Mouse (Mus musculus): ENCODE data around the gene Tspyl1. TPM values are rescaled to one million over a fixed set of nuclear protein-coding genes. Genes with fewer than 3 reads are reported as not detected.
A peak's percentile ranks its signal among the peaks of the same experiment; 100 is the strongest.

Tspyl1 gene
- polyA plus RNA-seq, 1 experiment from 2014 or later = 138 TPM

DNA sequence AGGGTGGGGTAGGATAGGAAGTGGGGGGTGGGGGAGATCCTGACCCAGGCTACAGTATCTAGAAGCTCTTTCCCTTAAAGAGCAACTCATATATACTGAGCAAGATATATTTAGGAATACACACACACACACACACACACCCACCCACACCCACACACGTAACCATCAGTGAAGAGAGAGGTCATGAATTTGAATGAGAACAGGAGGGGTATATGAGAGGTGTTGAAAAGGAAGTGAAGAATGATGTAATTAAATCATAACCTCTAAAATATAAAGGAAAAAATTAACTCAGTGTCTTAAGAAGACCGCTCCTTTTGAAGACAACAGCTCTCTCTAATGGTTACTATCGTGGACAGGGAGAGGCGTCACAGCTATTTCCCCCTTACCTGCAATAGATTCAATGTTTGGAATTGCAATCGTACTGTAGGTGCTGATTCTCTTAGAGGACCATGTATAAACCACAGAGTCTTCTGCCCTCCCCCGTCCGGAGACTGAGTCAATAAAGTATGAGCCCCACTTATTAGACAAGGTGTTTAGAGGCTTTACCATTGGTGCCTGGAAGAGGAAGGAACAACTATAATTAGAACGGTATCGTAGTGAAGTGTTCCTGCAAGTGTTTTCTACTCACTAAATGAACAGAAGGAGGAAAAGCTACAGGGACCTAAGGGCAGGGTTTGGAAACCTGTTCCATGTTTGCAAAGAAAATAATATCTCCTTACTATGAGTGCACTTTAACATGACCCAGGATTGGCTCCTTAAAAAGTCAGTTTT is 28.1 kb downstream of the Tspyl1 start:
- Histone ChIP-seq H3K4me1 (no peaks in the 10 kb centered on the region), H3K36me3 (no peaks in the 10 kb centered on the region), H3K4me3 (no peak overlapping the region), H3K9ac (no peak overlapping the region), H3K9me3 (no peaks in the 10 kb centered on the region), H3K4me2 (replicated peaks) (no peak overlapping the region), H3K27me3 (replicated peaks) (no peaks in the 10 kb centered on the region), H3K27ac (no peak overlapping the region)
- ATAC-seq (ENCODE audit: low FRiP score, low read depth) = no peak
- WGBS = 95% methylated on average over 9 of the region's 9 CpGs

DNA sequence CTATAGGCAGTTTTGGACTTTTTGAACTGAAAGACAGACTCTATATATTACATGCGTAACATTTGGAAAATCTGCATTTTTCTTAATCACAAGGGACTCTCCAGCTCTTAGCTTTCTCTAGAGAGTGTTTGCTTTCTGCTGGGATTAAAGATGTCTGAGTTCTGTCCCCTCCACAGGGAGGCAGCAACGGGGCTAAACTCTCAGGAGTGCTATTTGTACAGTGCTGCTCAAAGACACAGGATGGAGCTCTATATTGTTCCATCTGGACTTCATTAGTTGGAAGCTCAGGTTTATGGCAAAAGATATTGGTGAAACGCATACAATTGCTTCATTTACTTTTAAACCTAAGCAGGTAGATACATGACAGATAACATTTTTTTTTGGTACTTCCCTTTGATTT is 30.5 kb downstream of the Tspyl1 start:
- Histone ChIP-seq H3K9me3 (no peaks in the 10 kb centered on the region), H3K27ac (no peak overlapping the region), H3K4me2 (replicated peaks) (no peak overlapping the region), H3K4me3 (no peak overlapping the region), H3K36me3 (no peaks in the 10 kb centered on the region), H3K9ac (no peak overlapping the region), H3K4me1 (peaks cover 22% of the 10 kb centered on the region), H3K27me3 (replicated peaks) (no peaks in the 10 kb centered on the region)
- 67% methylated on average over 3 of the region's 3 CpGs for WGBS
- no peak for ATAC-seq (ENCODE audit: low FRiP score, low read depth)

DNA sequence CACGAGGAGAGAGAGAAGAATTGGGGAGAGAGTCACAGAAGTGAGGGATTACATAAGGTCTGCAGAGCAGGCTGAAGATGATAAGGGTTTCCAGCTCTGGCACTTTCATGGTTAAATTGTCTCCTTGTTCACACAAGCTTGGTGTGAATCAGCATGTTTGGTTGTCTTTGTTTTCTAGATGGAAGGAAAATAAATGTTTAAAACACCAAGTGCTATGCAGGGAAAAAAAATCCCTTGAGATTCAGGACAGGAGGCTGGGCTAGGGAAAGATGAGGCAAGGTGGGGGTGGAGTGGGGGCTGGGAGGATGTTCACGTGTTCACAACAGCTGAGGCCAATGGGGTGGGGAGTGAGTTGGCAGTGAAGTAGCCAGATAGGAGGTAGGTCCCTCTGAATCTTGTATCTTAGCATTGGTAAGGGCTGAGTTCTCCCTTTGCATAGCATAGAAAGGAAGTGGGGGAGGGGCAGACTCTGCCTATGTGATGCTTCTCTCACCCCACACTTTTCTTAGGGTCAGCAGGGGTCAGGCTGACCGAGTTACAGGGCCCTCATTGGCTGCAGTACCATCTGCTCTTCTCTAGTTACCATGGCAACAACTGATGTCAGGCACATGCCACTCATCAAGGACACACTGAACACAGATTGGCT is 34.7 kb downstream of the Tspyl1 start:
- no peaks in the 10 kb centered on the region for H3K9me3 ChIP-seq
- H3K4me3 ChIP-seq = no peak overlapping the region
- peak overlapping the region; percentile 46 for H3K4me2 ChIP-seq (replicated peaks)
- ATAC-seq (ENCODE audit: low FRiP score, low read depth) = peak; percentile 94
- H3K27ac ChIP-seq = peak overlapping the region; percentile 55; the same call in 1 of the 2 replicates
- H3K27me3 ChIP-seq (replicated peaks) = no peaks in the 10 kb centered on the region
- H3K4me1 ChIP-seq = peaks cover 23% of the 10 kb centered on the region
- no peak overlapping the region for H3K9ac ChIP-seq
- 3% methylated on average over 3 of the region's 3 CpGs for WGBS
- H3K36me3 ChIP-seq = no peaks in the 10 kb centered on the region

DNA sequence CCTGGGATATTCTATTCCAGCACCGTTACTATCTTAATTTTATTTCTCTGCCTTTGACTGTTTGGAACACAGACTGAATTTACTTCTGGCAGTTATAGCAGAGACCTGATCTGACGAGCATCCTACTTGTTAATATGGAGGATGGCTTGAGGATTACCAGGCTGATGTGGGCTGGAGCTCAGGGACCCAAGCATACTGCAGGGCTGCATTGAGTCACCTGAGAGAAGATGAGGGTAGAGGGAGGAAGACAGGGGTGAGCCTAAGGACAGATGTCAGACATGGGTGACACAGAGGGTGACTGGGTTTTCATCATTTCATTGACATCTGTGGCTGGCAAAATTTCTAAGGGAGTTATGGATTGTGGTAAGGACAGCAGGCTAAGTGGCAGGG is 35.2 kb downstream of the Tspyl1 start:
- Histone ChIP-seq H3K36me3 (no peaks in the 10 kb centered on the region), H3K4me2 (replicated peaks) (peak overlapping the region; percentile 46), H3K4me1 (peaks cover 23% of the 10 kb centered on the region), H3K4me3 (no peak overlapping the region), H3K27me3 (replicated peaks) (no peaks in the 10 kb centered on the region), H3K9ac (no peak overlapping the region), H3K9me3 (no peaks in the 10 kb centered on the region), H3K27ac (peak overlapping the region; percentile 50; the same call in 1 of the 2 replicates)
- ATAC-seq (ENCODE audit: low FRiP score, low read depth) = peak; percentile 61; the same call in 1 of the 2 replicates
- 26% methylated on average over 2 of the region's 2 CpGs for WGBS

DNA sequence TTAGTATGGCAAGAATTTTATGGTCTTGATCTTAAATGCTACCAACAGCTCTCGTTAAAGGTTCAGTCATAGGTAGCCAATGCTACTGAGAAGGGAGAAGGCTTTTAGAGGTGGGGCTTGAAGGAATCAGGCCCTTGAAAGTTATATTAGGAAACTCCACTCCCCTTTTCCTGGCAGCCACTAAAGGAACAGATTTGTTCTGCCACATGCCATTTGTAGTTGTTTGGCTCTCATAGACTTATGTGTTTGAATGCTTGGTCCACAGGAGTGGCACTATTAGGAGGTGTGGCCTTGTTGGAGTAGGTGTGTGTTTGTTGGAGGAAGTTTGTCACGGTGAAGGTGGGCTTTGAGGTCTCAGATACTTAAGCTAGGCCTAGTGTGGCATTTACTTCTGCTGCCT is 38.8 kb downstream of the Tspyl1 start:
- WGBS = 83% methylated on average over 2 of the region's 2 CpGs
- Histone ChIP-seq H3K4me1 (peaks cover 18% of the 10 kb centered on the region), H3K9me3 (no peaks in the 10 kb centered on the region), H3K36me3 (no peaks in the 10 kb centered on the region), H3K9ac (no peak overlapping the region), H3K27ac (no peak overlapping the region), H3K4me2 (replicated peaks) (no peak overlapping the region), H3K4me3 (no peak overlapping the region), H3K27me3 (replicated peaks) (no peaks in the 10 kb centered on the region)
- ATAC-seq (ENCODE audit: low FRiP score, low read depth) = no peak

DNA sequence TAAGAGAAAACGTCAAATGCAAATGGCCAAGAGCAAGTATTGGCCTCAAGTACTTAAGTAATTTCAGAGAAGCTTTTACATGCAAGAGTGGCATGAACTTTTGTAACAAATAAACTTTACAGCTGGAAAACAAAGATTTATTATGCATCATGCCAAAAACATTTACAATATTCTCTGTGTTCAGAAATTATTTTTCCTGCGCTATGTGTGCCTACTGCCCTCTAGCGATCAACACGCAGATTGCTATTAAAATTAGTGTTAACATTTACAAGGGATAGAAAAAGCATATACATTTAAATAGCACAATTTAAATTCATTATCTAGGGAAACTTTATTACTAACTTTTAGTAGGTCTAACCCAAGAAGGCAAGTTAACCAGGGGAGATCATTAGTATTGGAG is 44.7 kb downstream of the Tspyl1 start:
- 25% methylated on average over 4 of the region's 4 CpGs for WGBS
- Histone ChIP-seq H3K9me3 (no peaks in the 10 kb centered on the region), H3K4me1 (no peaks in the 10 kb centered on the region), H3K9ac (no peak overlapping the region), H3K27ac (no peak overlapping the region), H3K4me3 (no peak overlapping the region), H3K36me3 (no peaks in the 10 kb centered on the region), H3K27me3 (replicated peaks) (no peaks in the 10 kb centered on the region), H3K4me2 (replicated peaks) (no peak overlapping the region)
- no peak for ATAC-seq (ENCODE audit: low FRiP score, low read depth)

DNA sequence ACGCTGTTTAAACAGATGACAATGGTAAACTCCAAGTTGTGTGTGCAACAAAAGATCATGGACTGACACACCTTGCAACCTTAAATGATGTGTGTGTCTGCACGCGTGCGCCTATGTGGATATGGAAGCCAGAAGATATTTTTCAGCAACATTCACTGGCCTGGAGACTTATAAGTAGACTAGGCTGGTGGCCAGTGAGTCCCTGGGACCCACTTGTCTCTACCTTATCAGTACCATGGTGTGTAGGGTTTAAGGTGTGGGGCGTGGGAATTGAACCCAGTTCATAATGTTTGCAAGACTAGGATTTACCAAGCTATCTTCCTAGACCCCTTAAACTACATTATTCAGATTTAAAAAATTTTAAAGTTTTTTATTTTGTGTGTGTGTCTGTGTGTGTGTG is 45.2 kb downstream of the Tspyl1 start:
- whole genome bisulfite sequencing = 66% methylated on average over 5 of the region's 5 CpGs
- Histone ChIP-seq H3K36me3 (no peaks in the 10 kb centered on the region), H3K9ac (no peak overlapping the region), H3K27ac (no peak overlapping the region), H3K4me1 (no peaks in the 10 kb centered on the region), H3K9me3 (no peaks in the 10 kb centered on the region), H3K27me3 (replicated peaks) (no peaks in the 10 kb centered on the region), H3K4me3 (no peak overlapping the region), H3K4me2 (replicated peaks) (no peak overlapping the region)
- ATAC-seq (ENCODE audit: low FRiP score, low read depth) = no peak

DNA sequence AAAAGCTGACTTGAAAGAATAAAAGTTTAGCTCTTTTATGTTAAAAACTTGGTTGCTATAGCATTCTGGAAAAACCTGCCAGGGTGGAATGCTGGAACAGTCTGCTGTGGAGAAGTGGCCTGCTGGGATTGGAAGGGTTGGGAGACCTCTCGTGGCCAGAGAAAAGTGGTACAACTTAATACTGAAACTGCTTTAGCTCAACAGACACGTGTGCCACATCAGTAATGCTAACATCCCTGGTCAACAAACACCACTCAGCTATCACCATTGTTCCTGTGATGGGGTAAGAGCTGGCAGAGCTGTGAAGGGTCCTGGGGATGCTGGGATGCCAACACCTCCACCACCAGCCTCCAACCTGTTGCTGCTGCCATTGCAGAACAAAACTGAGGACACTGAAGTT is 46.3 kb downstream of the Tspyl1 start:
- Histone ChIP-seq H3K4me1 (no peaks in the 10 kb centered on the region), H3K27me3 (replicated peaks) (no peaks in the 10 kb centered on the region), H3K4me3 (no peak overlapping the region), H3K9me3 (no peaks in the 10 kb centered on the region), H3K9ac (no peak overlapping the region), H3K36me3 (no peaks in the 10 kb centered on the region), H3K27ac (no peak overlapping the region), H3K4me2 (replicated peaks) (no peak overlapping the region)
- WGBS = 0% methylated on average over 2 of the region's 2 CpGs
- ATAC-seq (ENCODE audit: low FRiP score, low read depth) = peak; percentile 73

Other genes starting within 250 kb of the Tspyl1 start
- not detected in 2 replicates for gene Trappc3l, start 244.6 kb upstream of the Tspyl1 start, polyA plus RNA-seq (2016; fragmentation: Nextera tagmentation; extraction: Ambion mirVana)
- gene Calhm4, start 237.9 kb upstream of the Tspyl1 start, polyA plus RNA-seq (2016; fragmentation: Nextera tagmentation; extraction: Ambion mirVana) = not detected in 2 replicates
- 0.14 and 0.16 TPM in 2 replicates for gene Calhm5, start 185.7 kb upstream of the Tspyl1 start, polyA plus RNA-seq (2016; fragmentation: Nextera tagmentation; extraction: Ambion mirVana)
- gene Calhm6, start 154.2 kb upstream of the Tspyl1 start, polyA plus RNA-seq (2016; fragmentation: Nextera tagmentation; extraction: Ambion mirVana) = 0.29 and 0.31 TPM in 2 replicates
- gene Dse, start 74.5 kb upstream of the Tspyl1 start, polyA plus RNA-seq (2016; fragmentation: Nextera tagmentation; extraction: Ambion mirVana) = 15.7 and 16.4 TPM in 2 replicates
- gene Tspyl4, start 15.3 kb downstream of the Tspyl1 start, polyA plus RNA-seq (2016; fragmentation: Nextera tagmentation; extraction: Ambion mirVana) = 143 and 153 TPM in 2 replicates
- gene Col10a1, start 107.8 kb downstream of the Tspyl1 start, polyA plus RNA-seq (2016; fragmentation: Nextera tagmentation; extraction: Ambion mirVana) = 0.11 and 0.23 TPM in 2 replicates
- 3.3 and 4.2 TPM in 2 replicates for gene Nt5dc1, start 136.4 kb downstream of the Tspyl1 start, polyA plus RNA-seq (2016; fragmentation: Nextera tagmentation; extraction: Ambion mirVana)
- 2.0 and 2.6 TPM in 2 replicates for gene Frk, start 201.2 kb downstream of the Tspyl1 start, polyA plus RNA-seq (2016; fragmentation: Nextera tagmentation; extraction: Ambion mirVana)

Data from neural tube, embryonic 12.5 days (tissue).